Mouse (Mus musculus) stomach, embryonic 16.5 days (tissue): Measurements from ENCODE around the gene Fam155a. TPM values are rescaled to one million over a fixed set of nuclear protein-coding genes. Genes with fewer than 3 reads are reported as not detected.

Source experiments
- ATAC-seq: fragments of 200-750 bp; cut with Nextera tagmentation; 2 replicates; pipeline ENCODE4 v1.8.0; 2017; ENCODE audit warnings: moderate number of reproducible peaks, moderate TSS enrichment; ENCODE audit not compliant: insufficient read depth, low FRiP score
- H3K27ac ChIP-seq: fragments of 300-500 bp; sonication (generic); 2 replicates; pipeline ENCODE4 v1.5.1; 2014; ENCODE audit warnings: low read length
- H3K27me3 ChIP-seq: fragments of 300-500 bp; sonication (generic); 2 replicates; pipeline ENCODE4 v1.6.1; 2014; ENCODE audit warnings: low read length, control low read depth, mixed read lengths; ENCODE audit not compliant: control insufficient read depth, insufficient read depth
- H3K36me3 ChIP-seq: fragments of 300-500 bp; sonication (generic); 2 replicates; pipeline ENCODE4 v1.6.1; 2014; ENCODE audit warnings: low read length; ENCODE audit not compliant: control insufficient read depth, insufficient read depth
- H3K4me1 ChIP-seq: fragments of 300-500 bp; sonication (generic); 2 replicates; pipeline ENCODE4 v1.6.1; 2014; ENCODE audit warnings: low read length, control low read depth, mixed read lengths; ENCODE audit not compliant: control insufficient read depth, insufficient read depth
- H3K4me2 ChIP-seq: fragments of 300-500 bp; sonication (generic); 2 replicates; pipeline ENCODE4 v1.6.1; 2014; ENCODE audit warnings: low read depth, low read length, mixed read lengths
- H3K4me3 ChIP-seq: fragments of 300-500 bp; sonication (generic); replicated peaks from 2 replicates; pipeline ENCODE4 v1.5.1; 2014; ENCODE audit warnings: mild to moderate bottlenecking, low read length
- H3K9ac ChIP-seq: fragments of 300-500 bp; sonication (generic); 2 replicates; pipeline ENCODE4 v1.6.1; 2014; ENCODE audit warnings: low read length
- H3K9me3 ChIP-seq: fragments of 300-500 bp; sonication (generic); replicated peaks from 2 replicates; pipeline ENCODE4 v1.6.1; 2016; ENCODE audit warnings: low read length, control low read depth; ENCODE audit not compliant: control insufficient read depth
- WGBS: fragments of 180-500 bp; shearing (Covaris S2); extraction: QIAGEN DNeasy Blood & Tissue Kit; methylation state at CpG from one replicate; pipeline ENCODE4 v1.1.7; 2014; 5-methylcytosine and 5-hydroxymethylcytosine counted together
- polyA plus RNA-seq: library from polyadenylated mRNA; unstranded; fragments of >200 nt; fragmentation: Nextera tagmentation; extraction: Ambion mirVana; gene quantifications from 2 replicates; pipeline ENCODE4 v1.2.1, GENCODE M21; 2015

Gene Fam155a
- polyA plus RNA-seq, 1 experiment from 2014 or later = 1.0 TPM

DNA sequence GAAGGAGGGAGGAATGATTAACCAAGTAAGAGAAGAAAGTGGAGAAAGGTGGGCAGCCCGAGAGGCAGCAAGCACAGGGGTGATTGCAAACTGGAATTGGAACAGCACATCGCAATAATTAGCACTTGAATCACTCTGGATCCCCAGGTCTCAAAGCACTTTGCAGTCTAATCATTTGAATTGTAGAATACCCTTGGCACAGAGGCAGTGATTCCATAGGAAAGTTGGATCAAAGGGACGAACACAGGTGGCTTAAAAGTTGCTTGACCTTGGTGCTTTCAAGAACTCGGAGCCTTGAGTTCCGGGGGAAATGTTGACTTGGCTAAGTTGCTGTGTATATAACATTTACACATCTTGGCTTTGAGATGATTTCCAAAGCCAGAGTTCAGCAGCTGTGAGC is 299.7 kb downstream of the Fam155a start:
- WGBS = 51% methylated on average over 5 of the region's 5 CpGs
- no peaks in the 10 kb centered on the region for H3K36me3 ChIP-seq
- no peak for ATAC-seq

DNA sequence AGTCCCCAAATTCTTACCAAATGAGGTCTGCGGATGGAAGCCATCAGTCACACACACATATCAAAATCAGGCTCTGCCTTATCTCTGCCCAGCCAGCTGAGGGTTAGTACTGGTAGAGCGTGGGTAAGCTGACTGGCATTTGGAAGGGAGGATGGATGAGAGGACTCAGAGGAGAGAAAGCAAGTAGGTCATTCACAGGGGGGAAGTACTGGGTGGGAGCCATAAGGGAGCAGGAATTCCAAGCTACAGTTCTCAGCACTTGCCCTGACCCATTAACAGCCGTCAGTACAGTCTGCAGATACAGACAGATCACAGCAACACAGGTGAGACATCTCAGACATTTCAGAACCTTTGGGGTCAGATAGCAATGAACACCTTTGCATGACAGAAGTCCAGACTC is 300.8 kb downstream of the Fam155a start:
- Histone ChIP-seq H3K9ac (no peak overlapping the region), H3K4me2 (no peak overlapping the region), H3K4me1 (no peaks in the 10 kb centered on the region), H3K27ac (no peak overlapping the region), H3K9me3 (no peaks in the 10 kb centered on the region), H3K4me3 (no peak overlapping the region), H3K27me3 (no peaks in the 10 kb centered on the region), H3K36me3 (no peaks in the 10 kb centered on the region)
- ATAC-seq = no peak
- 67% methylated on average over 3 of the region's 3 CpGs for WGBS

More for the DNA sequence above, 299.7 kb downstream of the Fam155a start:
- no peak overlapping the region for H3K4me3 ChIP-seq
- no peak overlapping the region for H3K9ac ChIP-seq
- H3K27ac ChIP-seq = no peak overlapping the region
- no peak overlapping the region for H3K4me2 ChIP-seq
- H3K4me1 ChIP-seq = no peaks in the 10 kb centered on the region
- H3K9me3 ChIP-seq = no peaks in the 10 kb centered on the region
- H3K27me3 ChIP-seq = no peaks in the 10 kb centered on the region

- no peak overlapping the region for H3K9ac ChIP-seq
- no peak overlapping the region for H3K4me2 ChIP-seq
- no peaks in the 10 kb centered on the region for H3K27me3 ChIP-seq
- no peaks in the 10 kb centered on the region for H3K4me1 ChIP-seq
- H3K4me3 ChIP-seq = no peak overlapping the region
- ATAC-seq = no peak
- H3K27ac ChIP-seq = no peak overlapping the region
- no peaks in the 10 kb centered on the region for H3K36me3 ChIP-seq
- no peaks in the 10 kb centered on the region for H3K9me3 ChIP-seq
- 68% methylated on average over 3 of the region's 4 CpGs for WGBS
Observed at GRCm38 (mm10) chr8:9461111-9461510, 309.9 kb downstream of the Fam155a start.

GRCm38 (mm10) chr8:9460707-9461106 is 310.3 kb downstream of the Fam155a start:
- ATAC-seq = no peak
- H3K9me3 ChIP-seq = no peaks in the 10 kb centered on the region
- no peak overlapping the region for H3K27ac ChIP-seq
- H3K4me1 ChIP-seq = no peaks in the 10 kb centered on the region
- no peak overlapping the region for H3K9ac ChIP-seq
- no peaks in the 10 kb centered on the region for H3K36me3 ChIP-seq
- H3K4me3 ChIP-seq = no peak overlapping the region
- 85% methylated on average over 2 of the region's 2 CpGs for WGBS
- no peak overlapping the region for H3K4me2 ChIP-seq
- H3K27me3 ChIP-seq = no peaks in the 10 kb centered on the region

DNA sequence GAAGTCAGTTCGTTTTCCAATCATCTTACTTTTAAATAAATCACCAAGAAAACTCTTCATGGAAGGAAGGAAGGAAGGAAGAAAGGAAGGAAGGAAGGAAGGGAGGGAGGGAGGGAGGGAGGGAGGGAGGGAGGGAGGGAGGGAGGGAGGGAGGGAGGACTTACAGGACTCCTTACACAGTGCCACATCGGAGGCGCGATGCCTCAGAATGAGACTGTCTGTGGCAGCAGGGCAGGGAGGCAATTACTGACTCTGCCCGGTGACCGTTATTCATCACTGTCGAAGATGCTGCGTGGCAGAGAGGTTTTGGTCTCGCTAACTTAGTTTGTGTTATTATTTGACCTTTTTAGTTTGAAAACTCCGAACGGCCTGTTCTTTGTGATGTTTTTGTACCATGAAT is 312.3 kb downstream of the Fam155a start:
- H3K27me3 ChIP-seq = no peaks in the 10 kb centered on the region
- no peaks in the 10 kb centered on the region for H3K36me3 ChIP-seq
- no peak overlapping the region for H3K9ac ChIP-seq
- 34% methylated on average over 11 of the region's 11 CpGs for WGBS
- no peaks in the 10 kb centered on the region for H3K9me3 ChIP-seq
- ATAC-seq = no peak
- H3K27ac ChIP-seq = no peak overlapping the region
- no peaks in the 10 kb centered on the region for H3K4me1 ChIP-seq
- H3K4me3 ChIP-seq = no peak overlapping the region
- H3K4me2 ChIP-seq = no peak overlapping the region

GRCm38 (mm10) chr8:9455138-9455537 is 315.8 kb downstream of the Fam155a start:
- no peak for ATAC-seq
- H3K27ac ChIP-seq = no peak overlapping the region
- no peaks in the 10 kb centered on the region for H3K9me3 ChIP-seq
- H3K4me3 ChIP-seq = no peak overlapping the region
- H3K36me3 ChIP-seq = no peaks in the 10 kb centered on the region
- no peaks in the 10 kb centered on the region for H3K27me3 ChIP-seq
- WGBS = 69% methylated on average over 4 of the region's 4 CpGs
- H3K9ac ChIP-seq = no peak overlapping the region
- no peak overlapping the region for H3K4me2 ChIP-seq
- H3K4me1 ChIP-seq = no peaks in the 10 kb centered on the region

DNA sequence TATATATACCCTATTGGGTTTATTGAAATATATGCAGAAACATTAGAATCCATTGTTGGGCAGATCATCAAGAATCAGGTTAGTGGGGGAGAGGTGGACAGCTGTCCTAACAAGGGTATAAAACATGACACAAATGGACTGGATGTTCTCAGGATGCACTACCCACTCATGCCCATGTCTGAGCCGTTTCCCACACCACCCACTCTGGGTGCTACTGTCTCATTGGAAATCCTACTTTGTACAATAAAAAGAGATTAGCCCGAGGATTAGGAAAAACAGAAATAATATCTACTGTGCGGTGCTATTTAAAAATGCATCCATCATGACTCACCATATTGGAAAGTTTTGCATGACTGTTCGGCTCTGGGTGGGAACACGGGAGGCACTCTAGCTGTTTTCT is 317.2 kb downstream of the Fam155a start:
- Histone ChIP-seq H3K27me3 (no peaks in the 10 kb centered on the region), H3K4me1 (no peaks in the 10 kb centered on the region), H3K9me3 (no peaks in the 10 kb centered on the region), H3K4me2 (no peak overlapping the region), H3K36me3 (no peaks in the 10 kb centered on the region), H3K4me3 (no peak overlapping the region), H3K9ac (no peak overlapping the region), H3K27ac (no peak overlapping the region)
- no peak for ATAC-seq
- WGBS = 81% methylated on average over 5 of the region's 5 CpGs

- no peak overlapping the region for H3K27ac ChIP-seq
- no peaks in the 10 kb centered on the region for H3K9me3 ChIP-seq
- no peak overlapping the region for H3K4me3 ChIP-seq
- no peaks in the 10 kb centered on the region for H3K4me1 ChIP-seq
- no peaks in the 10 kb centered on the region for H3K27me3 ChIP-seq
- ATAC-seq = no peak
- 67% methylated on average over 4 of the region's 4 CpGs for WGBS
- no peak overlapping the region for H3K9ac ChIP-seq
- H3K36me3 ChIP-seq = no peaks in the 10 kb centered on the region
- no peak overlapping the region for H3K4me2 ChIP-seq
Observed at GRCm38 (mm10) chr8:9451543-9451942, 319.4 kb downstream of the Fam155a start.

DNA sequence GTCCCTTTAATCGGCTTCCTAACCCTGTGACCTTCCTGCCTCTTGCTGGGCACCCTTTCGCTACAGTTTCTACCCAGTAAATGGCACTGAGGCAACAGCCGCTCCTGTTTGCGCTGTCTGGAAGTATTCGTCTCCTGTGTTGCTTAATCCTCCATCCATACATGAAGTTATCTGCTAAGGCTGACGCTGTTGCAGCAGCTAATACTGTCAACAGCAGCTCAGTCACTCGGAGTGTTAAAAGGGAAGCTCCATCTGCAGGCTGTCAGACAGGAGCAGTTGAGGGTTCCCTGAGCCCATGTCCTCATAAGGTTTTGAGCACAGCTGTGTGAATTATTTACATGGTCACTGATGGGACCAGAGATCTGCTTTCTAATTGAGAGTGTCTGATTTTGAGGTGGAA is 322.3 kb downstream of the Fam155a start:
- no peak overlapping the region for H3K27ac ChIP-seq
- no peaks in the 10 kb centered on the region for H3K4me1 ChIP-seq
- H3K27me3 ChIP-seq = no peaks in the 10 kb centered on the region
- 45% methylated on average over 7 of the region's 7 CpGs for WGBS
- H3K9me3 ChIP-seq = no peaks in the 10 kb centered on the region
- no peak overlapping the region for H3K9ac ChIP-seq
- no peak for ATAC-seq
- no peak overlapping the region for H3K4me2 ChIP-seq
- H3K4me3 ChIP-seq = no peak overlapping the region
- H3K36me3 ChIP-seq = no peaks in the 10 kb centered on the region

DNA sequence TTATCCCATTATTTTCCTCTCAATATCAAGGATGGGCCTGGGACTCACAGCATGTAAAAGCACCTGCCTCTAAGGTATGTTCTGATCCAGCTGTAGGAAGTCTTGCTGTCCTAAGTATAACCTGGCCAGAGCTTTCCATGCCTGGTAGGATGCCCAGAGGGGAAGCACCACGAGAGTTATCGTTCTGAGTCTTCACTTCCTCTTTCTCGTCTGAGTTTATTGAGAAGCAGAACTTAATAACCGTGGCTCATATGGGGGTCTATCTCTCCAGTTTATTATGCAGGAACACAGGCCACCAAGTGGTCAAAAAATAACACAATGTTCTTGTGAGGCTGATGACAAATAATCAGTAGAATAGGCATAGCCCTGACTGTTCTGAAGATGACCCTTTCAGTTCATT is 333.1 kb downstream of the Fam155a start:
- H3K36me3 ChIP-seq = no peaks in the 10 kb centered on the region
- H3K27me3 ChIP-seq = no peaks in the 10 kb centered on the region
- H3K9ac ChIP-seq = no peak overlapping the region
- ATAC-seq = no peak
- 79% methylated on average over 4 of the region's 4 CpGs for WGBS
- no peaks in the 10 kb centered on the region for H3K4me1 ChIP-seq
- no peak overlapping the region for H3K27ac ChIP-seq
- H3K4me2 ChIP-seq = no peak overlapping the region
- H3K4me3 ChIP-seq = no peak overlapping the region
- no peaks in the 10 kb centered on the region for H3K9me3 ChIP-seq
